Mouse (Mus musculus) thymus, adult 2 months (tissue): Measurements from ENCODE around the gene Psmd11. TPM values are rescaled to one million over a fixed set of nuclear protein-coding genes. Genes with fewer than 3 reads are reported as not detected.

ENCODE experiments used
- DNase-seq: peaks from one replicate; pipeline ENCODE4 v3.0.0; 2021
- H3K27ac ChIP-seq: fragments of 200-500 bp; 2 replicates; pipeline ENCODE4 v1.5.1; 2012; ENCODE audit warnings: low read length, control low read depth; ENCODE audit not compliant: control insufficient read depth, insufficient read depth
- H3K27me3 ChIP-seq: fragments of 200-500 bp; 2 replicates; pipeline ENCODE4 v1.6.1; 2012; ENCODE audit warnings: mild to moderate bottlenecking, low read length, moderate library complexity, mixed read lengths; ENCODE audit not compliant: control insufficient read depth, insufficient read depth
- H3K36me3 ChIP-seq: fragments of 200-500 bp; 2 replicates; pipeline ENCODE4 v1.6.1; 2012; ENCODE audit warnings: mild to moderate bottlenecking, low read length, moderate library complexity; ENCODE audit not compliant: control insufficient read depth, insufficient read depth
- H3K4me1 ChIP-seq: fragments of 200-500 bp; replicated peaks from 2 replicates; pipeline ENCODE4 v1.6.1; 2012; ENCODE audit warnings: low read length; ENCODE audit not compliant: control insufficient read depth, insufficient read depth
- H3K4me3 ChIP-seq: fragments of 200-500 bp; 2 replicates; pipeline ENCODE4 v1.5.1; 2012; ENCODE audit warnings: mild to moderate bottlenecking, low read length, control low read depth, moderate library complexity; ENCODE audit not compliant: control insufficient read depth, insufficient read depth
- CTCF ChIP-seq: fragments of 200-500 bp; IDR thresholded peaks from 2 replicates; pipeline ENCODE4 v1.5.1; 2012; ENCODE audit warnings: mild to moderate bottlenecking, control low read depth, low read length, moderate library complexity, borderline replicate concordance; ENCODE audit not compliant: control insufficient read depth, poor library complexity, insufficient read depth; ENCODE audit errors: extremely low read depth
- POLR2A ChIP-seq: fragments of 200-500 bp; IDR thresholded peaks from 2 replicates; pipeline ENCODE4 v1.6.1; 2012; ENCODE audit warnings: mild to moderate bottlenecking, low read length, control low read depth, moderate library complexity; ENCODE audit not compliant: control insufficient read depth, poor library complexity, insufficient read depth; ENCODE audit errors: extremely low read depth
- WGBS: fragments of 180-500 bp; shearing (Covaris S2); methylation state at CpG from one replicate; pipeline ENCODE4 v1.1.7; 2018; 5-methylcytosine and 5-hydroxymethylcytosine counted together
- polyA plus RNA-seq: library from polyadenylated mRNA; depleted of rRNA; stranded (reverse); fragments of >200 nt; gene quantifications from 2 replicates; pipeline ENCODE4 v1.2.3, GENCODE M21; 2012

The Psmd11 gene
- polyA plus RNA-seq, 1 experiment, result 71.7 TPM

DNA sequence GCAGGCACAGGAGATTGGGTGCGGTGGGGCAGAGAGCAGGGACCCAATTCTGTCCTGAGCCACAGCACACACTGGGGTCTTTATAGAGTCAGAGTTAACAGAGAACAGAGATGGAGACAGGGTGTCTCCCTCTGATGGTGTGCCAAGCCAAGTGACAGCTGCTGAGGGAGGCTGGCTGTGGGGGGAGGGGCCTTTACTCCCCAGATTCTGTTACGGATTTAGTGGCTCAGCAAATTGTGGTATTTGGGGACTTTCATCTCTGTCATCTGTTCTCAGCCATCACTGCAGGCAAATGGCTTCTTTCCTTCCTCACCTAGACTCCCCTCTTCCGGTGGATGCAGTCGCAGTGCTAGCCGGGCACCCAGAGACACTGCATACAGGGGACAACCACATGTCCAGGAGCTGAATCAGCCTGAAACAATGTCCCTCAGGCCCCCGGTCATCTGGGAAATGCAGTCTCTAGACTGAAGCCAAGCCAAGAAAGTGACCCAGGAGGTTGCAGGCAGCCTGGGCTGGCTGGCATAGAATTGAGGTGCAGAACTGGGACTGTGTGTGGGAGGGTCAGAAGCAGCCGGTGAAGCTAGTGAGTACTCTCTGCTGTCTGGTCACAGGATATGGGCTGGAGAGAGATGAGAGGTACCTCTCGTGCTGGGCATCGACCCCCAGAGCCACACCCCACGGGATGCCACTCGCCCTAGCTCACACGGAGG lies 60.9 kb downstream of the Psmd11 start:
- H3K4me1 ChIP-seq, result peaks cover 35% of the 10 kb centered on the region
- peak overlapping the region; percentile 28; the same call in 1 of the 2 replicates for H3K27ac ChIP-seq
- no peaks in the 10 kb centered on the region for H3K27me3 ChIP-seq
- peak; percentile 56 for DNase-seq
- 11% methylated on average over 12 of the region's 12 CpGs for WGBS
- TF ChIP-seq CTCF (0 out of 2 replicates have a peak, but pooled peaks have one; percentile 16), POLR2A (no peak)
- H3K4me3 ChIP-seq, result no peak overlapping the region; the same call in 1 of the 2 replicates
- H3K36me3 ChIP-seq, result no peaks in the 10 kb centered on the region

DNA sequence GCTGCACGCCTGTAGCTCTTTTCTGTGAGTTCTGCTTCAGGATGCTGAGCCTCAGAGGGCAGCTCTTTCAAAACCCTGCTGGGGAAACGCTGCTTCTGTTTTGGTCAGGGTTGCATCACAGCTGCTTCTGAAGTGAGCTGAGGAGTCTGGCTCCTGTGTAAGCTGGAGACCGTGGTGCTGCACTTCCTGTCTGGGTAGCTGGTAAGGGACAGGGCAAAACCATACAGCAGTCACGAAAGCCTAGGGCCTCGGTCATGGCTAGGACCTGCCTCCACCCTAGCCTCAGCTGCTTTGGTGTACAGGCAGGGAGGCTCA lies 61.4 kb downstream of the Psmd11 start:
- peak; percentile 42 for DNase-seq

DNA sequence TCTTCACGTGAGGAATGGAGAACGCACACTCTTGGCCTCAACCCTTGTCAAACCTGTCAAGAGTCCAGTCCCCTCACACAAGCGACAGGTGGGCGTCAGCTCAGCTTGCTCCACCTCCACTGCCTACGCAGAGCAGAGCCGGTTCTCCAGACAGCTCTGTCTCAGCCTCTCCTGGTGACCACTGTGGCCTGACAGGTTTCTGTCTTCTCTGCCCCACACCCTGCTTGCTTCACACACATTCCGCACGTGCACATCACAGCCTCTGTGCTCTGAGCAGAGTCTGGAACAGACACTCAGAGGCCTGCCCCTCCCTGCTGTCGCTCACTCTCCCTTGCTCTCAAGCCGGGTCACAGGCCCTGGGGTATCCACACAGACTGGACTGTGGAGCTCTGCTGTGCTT lies 62.4 kb downstream of the Psmd11 start:
- DNase-seq, result no peak
- H3K4me3 ChIP-seq, result no peak overlapping the region
- no peaks in the 10 kb centered on the region for H3K36me3 ChIP-seq
- 88% methylated on average over 10 of the region's 10 CpGs for WGBS
- H3K27me3 ChIP-seq, result no peaks in the 10 kb centered on the region
- TF ChIP-seq CTCF (no peak), POLR2A (no peak)
- H3K4me1 ChIP-seq, result peaks cover 35% of the 10 kb centered on the region
- no peak overlapping the region for H3K27ac ChIP-seq

More for the DNA sequence above, 61.4 kb downstream of the Psmd11 start:
- 6% methylated on average over 5 of the region's 5 CpGs for WGBS
- Histone ChIP-seq H3K36me3 (no peaks in the 10 kb centered on the region), H3K27me3 (no peaks in the 10 kb centered on the region), H3K27ac (peak overlapping the region; percentile 28; the same call in 1 of the 2 replicates), H3K4me1 (peaks cover 35% of the 10 kb centered on the region), H3K4me3 (no peak overlapping the region)
- no peak for TF ChIP-seq CTCF
- TF ChIP-seq POLR2A, result no peak

DNA sequence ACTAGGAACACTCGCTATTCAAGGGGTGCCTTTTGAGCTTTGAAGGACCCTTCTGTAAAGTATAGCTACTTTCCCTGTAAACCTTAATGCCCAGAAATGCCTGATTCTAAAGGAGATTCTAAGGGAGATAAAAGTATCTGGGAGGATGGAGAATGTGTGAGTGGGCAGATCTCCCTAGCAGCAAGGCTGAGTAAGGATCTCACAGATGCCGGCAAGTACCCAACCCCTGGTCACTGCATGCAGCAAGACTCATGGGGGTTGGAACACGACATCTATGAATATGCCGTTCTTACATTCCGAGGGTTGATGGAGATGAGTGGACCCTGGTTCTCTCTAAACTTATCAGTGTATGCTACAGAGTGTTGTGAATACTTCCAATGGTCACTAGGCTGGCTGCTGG lies 64.8 kb downstream of the Psmd11 start:
- Histone ChIP-seq H3K4me1 (peaks cover 22% of the 10 kb centered on the region), H3K27me3 (no peaks in the 10 kb centered on the region), H3K27ac (no peak overlapping the region), H3K4me3 (no peak overlapping the region), H3K36me3 (no peaks in the 10 kb centered on the region)
- TF ChIP-seq CTCF (no peak), POLR2A (no peak)
- over 99% methylated on average over 5 of the region's 5 CpGs for WGBS
- no peak for DNase-seq

DNA sequence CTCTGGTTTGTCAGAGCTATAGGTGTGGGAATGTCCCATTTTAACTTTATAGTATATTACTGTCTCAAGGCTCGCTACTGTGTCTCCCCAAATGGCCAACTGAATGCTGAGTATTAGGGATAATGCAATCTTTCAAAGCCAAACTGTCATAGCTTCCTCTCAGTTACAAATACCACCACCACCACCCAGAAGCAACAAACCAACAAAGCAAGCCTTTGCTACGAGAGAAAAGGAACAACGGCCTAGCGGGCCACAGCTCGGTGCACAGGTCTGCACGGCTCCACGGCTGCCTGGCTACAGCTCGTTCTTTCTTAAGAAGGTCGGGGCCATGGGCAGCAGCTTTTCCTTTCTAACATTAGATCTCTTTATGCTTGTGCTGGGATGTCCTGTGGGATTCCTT lies 66.4 kb downstream of the Psmd11 start:
- Histone ChIP-seq H3K4me1 (peaks cover 6% of the 10 kb centered on the region), H3K27ac (no peak overlapping the region), H3K36me3 (no peaks in the 10 kb centered on the region), H3K27me3 (no peaks in the 10 kb centered on the region), H3K4me3 (no peak overlapping the region)
- TF ChIP-seq POLR2A (no peak), CTCF (no peak)
- WGBS, result 85% methylated on average over 9 of the region's 9 CpGs
- DNase-seq, result no peak

DNA sequence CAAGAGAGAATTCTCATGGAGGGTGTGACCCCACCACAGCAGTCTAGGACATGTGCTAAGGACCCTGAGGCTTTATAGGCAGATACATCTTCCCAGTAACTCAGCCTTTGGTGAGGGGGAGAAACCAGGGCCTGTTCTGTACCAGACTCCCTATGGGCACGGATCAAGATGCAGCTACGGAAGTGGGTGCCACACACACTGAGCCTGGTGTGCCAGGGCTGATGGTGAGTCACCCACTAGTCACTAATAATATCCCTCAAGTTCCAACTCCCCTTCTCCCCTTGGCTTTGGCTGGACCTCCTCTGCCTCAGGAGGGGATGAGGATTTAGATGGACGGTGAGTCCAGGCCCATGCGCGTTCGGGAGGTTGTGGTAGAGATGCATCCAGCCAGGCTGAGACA lies 67.6 kb downstream of the Psmd11 start:
- TF ChIP-seq POLR2A (no peak), CTCF (no peak)
- 98% methylated on average over 6 of the region's 6 CpGs for WGBS
- H3K4me1 ChIP-seq, result no peaks in the 10 kb centered on the region; the same call in 1 of the 2 replicates

DNA sequence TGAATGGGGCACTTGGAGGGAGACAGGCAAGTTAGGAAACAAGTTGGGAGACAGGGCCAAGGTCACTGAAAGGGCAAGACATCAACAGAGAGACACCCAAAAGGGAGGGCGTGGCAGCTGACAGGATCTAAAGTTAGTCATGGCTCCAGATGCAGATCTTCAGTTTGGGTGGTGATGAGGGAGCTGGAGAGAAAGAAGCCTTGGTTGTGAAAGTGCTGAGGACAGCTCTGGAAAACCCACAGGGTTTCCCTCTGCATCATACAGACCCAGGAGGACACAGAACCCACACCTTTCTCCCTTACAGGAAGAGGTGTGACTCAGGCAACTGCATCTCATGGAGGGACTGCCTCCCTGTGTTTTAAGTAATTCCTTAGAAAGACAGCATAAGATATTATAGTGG lies 68.2 kb downstream of the Psmd11 start:
- H3K4me1 ChIP-seq, result no peaks in the 10 kb centered on the region; the same call in 1 of the 2 replicates
- DNase-seq, result no peak
- TF ChIP-seq CTCF (no peak), POLR2A (no peak)
- no peak overlapping the region for H3K4me3 ChIP-seq
- H3K27ac ChIP-seq, result no peak overlapping the region
- H3K27me3 ChIP-seq, result no peaks in the 10 kb centered on the region
- WGBS, result 100% methylated on average over 1 of the region's 1 CpGs
- H3K36me3 ChIP-seq, result no peaks in the 10 kb centered on the region

More for the DNA sequence above, 67.6 kb downstream of the Psmd11 start:
- no peaks in the 10 kb centered on the region for H3K36me3 ChIP-seq
- no peak for DNase-seq
- no peaks in the 10 kb centered on the region for H3K27me3 ChIP-seq
- no peak overlapping the region for H3K27ac ChIP-seq
- H3K4me3 ChIP-seq, result no peak overlapping the region
